Mouse (Mus musculus) neural tube, embryonic 13.5 days (tissue): ENCODE results near the gene Dusp2. TPM values are rescaled to one million over a fixed set of nuclear protein-coding genes. Genes with fewer than 3 reads are reported as not detected.
A peak's percentile ranks its signal among the peaks of the same experiment; 100 is the strongest.

Experiments
- ATAC-seq: fragments of 200-750 bp; cut with Nextera tagmentation; 2 replicates; pipeline ENCODE4 v1.8.0; 2017; ENCODE audit warnings: low read depth, mild to moderate bottlenecking, moderate TSS enrichment, moderate library complexity
- H3K27ac ChIP-seq: fragments of 300-500 bp; sonication (generic); replicated peaks from 2 replicates; pipeline ENCODE4 v1.5.1; 2015; ENCODE audit warnings: moderate library complexity, mild to moderate bottlenecking, inconsistent platforms
- H3K27me3 ChIP-seq: fragments of 300-500 bp; sonication (generic); 2 replicates; pipeline ENCODE4 v1.6.1; 2015; ENCODE audit warnings: mild to moderate bottlenecking, inconsistent platforms
- H3K36me3 ChIP-seq: fragments of 300-500 bp; sonication (generic); 2 replicates; pipeline ENCODE4 v1.6.1; 2015; ENCODE audit warnings: mild to moderate bottlenecking, inconsistent platforms
- H3K4me1 ChIP-seq: fragments of 300-500 bp; sonication (generic); replicated peaks from 2 replicates; pipeline ENCODE4 v1.6.1; 2015; ENCODE audit warnings: inconsistent platforms
- H3K4me2 ChIP-seq: fragments of 300-500 bp; sonication (generic); 2 replicates; pipeline ENCODE4 v1.6.1; 2015; ENCODE audit warnings: inconsistent platforms, mild to moderate bottlenecking, moderate library complexity
- H3K4me3 ChIP-seq: fragments of 300-500 bp; sonication (generic); 2 replicates; pipeline ENCODE4 v1.5.1; 2015; ENCODE audit warnings: mild to moderate bottlenecking, inconsistent platforms
- H3K9ac ChIP-seq: fragments of 300-500 bp; sonication (generic); 2 replicates; pipeline ENCODE4 v1.6.1; 2015; ENCODE audit warnings: moderate library complexity, mild to moderate bottlenecking, inconsistent platforms
- H3K9me3 ChIP-seq: fragments of 300-500 bp; sonication (generic); 2 replicates; pipeline ENCODE4 v1.6.1; 2016; ENCODE audit warnings: inconsistent platforms
- WGBS: fragments of 180-500 bp; shearing (Covaris S2); methylation state at CpG from one replicate; pipeline ENCODE4 v1.1.7; 2015; 5-methylcytosine and 5-hydroxymethylcytosine counted together
- polyA plus RNA-seq: library from polyadenylated mRNA; unstranded; fragments of >200 nt; fragmentation: Nextera tagmentation; extraction: Ambion mirVana; gene quantifications from 2 replicates; pipeline ENCODE4 v1.2.1, GENCODE M21; 2015

Gene Dusp2
- polyA plus RNA-seq, 1 experiment from 2014 or later: 9.1 TPM

DNA sequence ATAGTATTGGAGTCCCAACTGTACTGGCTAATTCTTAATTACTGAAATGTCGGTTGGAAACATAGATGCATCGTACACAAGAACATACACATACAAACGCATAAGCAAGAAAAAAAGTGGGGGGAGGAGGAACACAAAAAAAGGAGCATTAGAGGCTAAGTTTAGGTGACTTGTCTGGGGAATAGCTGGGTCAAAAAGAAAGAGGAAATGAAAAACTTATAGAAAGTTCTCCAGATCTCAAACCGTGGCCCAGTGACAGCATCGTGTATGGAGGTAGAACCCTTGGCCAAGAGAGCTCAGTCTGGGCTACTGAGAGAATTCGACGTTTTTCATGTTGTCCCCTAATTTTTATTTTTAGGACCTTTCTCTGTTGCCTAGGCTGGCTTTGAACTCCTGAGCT is 25.3 kb upstream of the Dusp2 start:
- Histone ChIP-seq H3K9ac (no peak overlapping the region), H3K4me1 (no peaks in the 10 kb centered on the region), H3K4me3 (no peak overlapping the region), H3K9me3 (no peaks in the 10 kb centered on the region), H3K27ac (no peak overlapping the region), H3K4me2 (no peak overlapping the region), H3K27me3 (no peaks in the 10 kb centered on the region), H3K36me3 (no peaks in the 10 kb centered on the region)
- ATAC-seq: no peak
- WGBS: 86% methylated on average over 7 of the region's 7 CpGs

DNA sequence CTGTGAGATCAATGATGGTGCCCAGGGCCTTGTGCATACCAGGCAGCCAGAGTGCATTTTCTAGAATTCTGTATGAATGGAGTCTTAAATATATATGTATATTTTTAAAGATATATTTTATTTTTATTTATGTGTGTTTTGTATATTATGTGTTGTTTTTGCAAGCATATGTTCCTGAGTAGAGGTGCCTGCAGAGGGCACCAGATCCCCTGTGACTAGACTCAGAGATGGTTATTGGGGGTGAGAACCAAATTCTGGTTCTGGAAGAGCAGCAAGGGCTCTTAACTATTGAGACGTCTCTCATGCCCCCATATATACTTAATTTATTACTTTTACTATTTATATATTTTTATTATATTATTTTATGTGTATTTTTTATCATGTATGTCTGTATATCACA is 24.8 kb upstream of the Dusp2 start:
- WGBS: 79% methylated on average over 1 of the region's 1 CpGs
- no peak overlapping the region for H3K4me3 ChIP-seq
- H3K4me2 ChIP-seq: no peak overlapping the region
- ATAC-seq: no peak
- no peaks in the 10 kb centered on the region for H3K36me3 ChIP-seq
- no peaks in the 10 kb centered on the region for H3K4me1 ChIP-seq
- H3K9me3 ChIP-seq: no peaks in the 10 kb centered on the region
- H3K27ac ChIP-seq: no peak overlapping the region
- H3K9ac ChIP-seq: no peak overlapping the region
- H3K27me3 ChIP-seq: no peaks in the 10 kb centered on the region

DNA sequence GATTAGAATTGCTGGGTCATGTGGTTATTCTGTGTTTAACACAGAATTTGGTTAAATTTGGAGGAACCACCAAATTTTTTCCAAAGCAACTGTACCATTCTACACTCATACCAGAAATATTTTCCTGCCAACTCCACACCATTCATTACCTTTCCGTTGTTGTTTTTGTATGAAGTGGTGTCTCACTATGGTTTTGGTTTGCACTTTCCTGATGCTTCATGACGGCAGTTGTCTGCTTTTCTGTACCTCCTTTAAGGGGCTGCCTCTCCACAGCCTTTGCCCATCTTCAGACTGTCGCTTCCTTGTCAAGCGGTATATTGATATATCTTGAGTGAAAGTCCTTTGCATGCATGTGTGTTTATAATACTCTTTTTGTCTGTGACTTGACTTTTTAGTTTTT is 23.2 kb upstream of the Dusp2 start:
- no peak overlapping the region for H3K4me2 ChIP-seq
- H3K9me3 ChIP-seq: no peaks in the 10 kb centered on the region
- no peak for ATAC-seq
- no peaks in the 10 kb centered on the region for H3K4me1 ChIP-seq
- H3K27me3 ChIP-seq: no peaks in the 10 kb centered on the region
- H3K27ac ChIP-seq: no peak overlapping the region
- H3K9ac ChIP-seq: no peak overlapping the region
- no peaks in the 10 kb centered on the region for H3K36me3 ChIP-seq
- WGBS: 94% methylated on average over 4 of the region's 4 CpGs
- no peak overlapping the region for H3K4me3 ChIP-seq

DNA sequence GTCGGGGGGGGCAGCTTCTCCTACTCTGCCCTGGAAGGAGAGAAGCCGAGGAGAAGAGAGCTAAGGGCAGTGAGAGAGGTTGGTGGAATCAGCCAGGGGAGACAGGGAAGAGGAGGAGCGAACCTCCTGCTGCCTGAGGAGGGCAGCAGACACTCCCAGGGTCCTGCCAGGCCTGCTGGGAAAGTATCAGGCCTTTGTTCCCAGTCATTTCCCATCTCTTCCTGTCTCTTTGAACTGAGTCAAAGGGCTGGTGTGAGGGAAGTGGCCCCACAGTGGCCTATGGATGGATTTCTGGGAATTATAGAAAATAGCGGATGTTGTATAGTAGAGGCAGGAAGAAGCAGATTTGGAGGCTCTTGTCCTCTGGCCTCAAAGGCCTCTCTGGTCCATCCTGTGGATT is 22.1 kb upstream of the Dusp2 start:
- ATAC-seq: no peak
- WGBS: 54% methylated on average over 4 of the region's 4 CpGs
- Histone ChIP-seq H3K27me3 (no peaks in the 10 kb centered on the region), H3K4me3 (no peak overlapping the region), H3K9ac (no peak overlapping the region), H3K9me3 (no peaks in the 10 kb centered on the region), H3K4me1 (no peaks in the 10 kb centered on the region), H3K36me3 (no peaks in the 10 kb centered on the region), H3K27ac (0 out of 2 replicates have a peak overlapping the region, but pooled peaks have one; percentile 52), H3K4me2 (no peak overlapping the region)

DNA sequence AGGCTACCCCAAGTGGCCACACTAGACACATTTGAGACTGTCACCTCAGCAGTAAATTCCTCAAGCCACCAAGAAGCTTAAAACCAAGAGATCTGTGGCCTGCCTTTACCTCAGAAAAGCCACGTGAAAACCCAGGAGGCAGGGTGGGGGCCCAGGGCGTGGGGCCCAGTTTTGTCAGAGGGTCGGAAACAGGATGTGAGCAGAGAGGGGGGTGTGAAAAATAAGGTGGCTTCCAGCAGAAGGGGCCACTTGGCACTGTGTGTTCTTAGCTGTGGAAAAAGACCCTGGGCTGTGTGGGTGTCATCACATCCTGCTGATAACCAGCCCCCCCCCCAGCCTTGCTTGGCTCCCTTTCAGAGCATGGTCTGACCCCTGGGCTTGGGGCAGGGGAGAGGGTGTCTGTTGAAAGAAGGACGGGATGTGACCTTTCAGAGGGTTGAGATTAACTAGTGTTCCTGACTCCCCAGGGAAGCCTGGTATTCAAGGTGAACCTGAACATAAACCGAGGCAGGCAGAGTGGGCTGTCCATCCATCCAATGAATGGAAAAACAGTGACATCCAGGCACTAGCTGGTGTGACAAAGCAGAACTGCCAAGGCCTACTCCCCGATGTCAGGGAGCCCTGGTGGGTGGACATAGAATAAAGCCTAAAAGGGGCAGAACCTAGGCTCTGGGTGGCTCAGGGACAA is 21.3 kb upstream of the Dusp2 start:
- H3K4me2 ChIP-seq: no peak overlapping the region
- H3K9me3 ChIP-seq: no peaks in the 10 kb centered on the region
- H3K4me1 ChIP-seq: no peaks in the 10 kb centered on the region
- no peak for ATAC-seq
- H3K36me3 ChIP-seq: no peaks in the 10 kb centered on the region
- no peak overlapping the region for H3K9ac ChIP-seq
- no peak overlapping the region for H3K4me3 ChIP-seq
- WGBS: 80% methylated on average over 6 of the region's 6 CpGs
- H3K27ac ChIP-seq: peak overlapping the region; percentile 52; the same call in 1 of the 2 replicates
- H3K27me3 ChIP-seq: no peaks in the 10 kb centered on the region

DNA sequence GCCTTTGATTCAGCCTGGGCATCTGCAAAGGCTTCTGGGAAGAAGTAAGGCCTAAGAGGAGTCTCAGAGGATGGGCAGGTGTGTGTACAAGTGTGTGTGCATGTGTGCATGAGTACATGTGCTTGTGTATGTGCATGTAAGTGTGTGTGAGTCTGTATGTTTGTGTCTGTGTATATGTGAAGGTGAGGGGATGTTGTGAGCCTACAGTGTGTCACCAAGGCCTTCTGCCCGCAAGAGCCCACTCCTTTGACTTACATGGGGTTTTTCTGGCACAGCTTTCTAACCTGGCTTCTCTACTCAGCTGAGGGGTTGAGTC is 20.8 kb upstream of the Dusp2 start:
- no peaks in the 10 kb centered on the region for H3K4me1 ChIP-seq
- H3K27me3 ChIP-seq: no peaks in the 10 kb centered on the region
- no peak overlapping the region for H3K27ac ChIP-seq
- no peak overlapping the region for H3K4me2 ChIP-seq
- H3K9ac ChIP-seq: no peak overlapping the region
- no peak overlapping the region for H3K4me3 ChIP-seq
- ATAC-seq: no peak
- H3K36me3 ChIP-seq: no peaks in the 10 kb centered on the region
- H3K9me3 ChIP-seq: no peaks in the 10 kb centered on the region
- 100% methylated on average over 1 of the region's 1 CpGs for WGBS

DNA sequence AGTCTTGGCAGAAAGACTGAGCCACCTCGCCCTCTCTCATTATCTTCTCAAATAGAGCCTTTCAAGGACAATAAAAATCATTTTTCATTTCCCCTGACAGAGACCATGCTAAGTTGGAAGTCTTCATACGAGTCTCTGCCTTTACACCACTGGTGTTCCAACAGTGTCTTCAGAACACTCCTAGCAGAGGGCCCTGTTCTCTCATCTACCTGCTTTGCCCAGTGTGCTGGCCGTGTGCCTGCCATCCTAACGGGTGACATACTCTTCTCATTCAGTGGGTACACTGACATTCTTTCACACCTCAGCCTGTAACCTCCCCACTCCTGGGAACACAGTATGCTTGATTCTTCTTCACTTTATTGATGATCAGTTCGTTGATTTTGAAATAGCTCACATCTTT is 19.5 kb upstream of the Dusp2 start:
- H3K4me2 ChIP-seq: no peak overlapping the region
- no peak overlapping the region for H3K9ac ChIP-seq
- no peak overlapping the region for H3K27ac ChIP-seq
- no peak overlapping the region for H3K4me3 ChIP-seq
- no peaks in the 10 kb centered on the region for H3K27me3 ChIP-seq
- no peaks in the 10 kb centered on the region for H3K9me3 ChIP-seq
- H3K4me1 ChIP-seq: no peaks in the 10 kb centered on the region
- ATAC-seq: no peak
- 74% methylated on average over 5 of the region's 5 CpGs for WGBS
- H3K36me3 ChIP-seq: no peaks in the 10 kb centered on the region

DNA sequence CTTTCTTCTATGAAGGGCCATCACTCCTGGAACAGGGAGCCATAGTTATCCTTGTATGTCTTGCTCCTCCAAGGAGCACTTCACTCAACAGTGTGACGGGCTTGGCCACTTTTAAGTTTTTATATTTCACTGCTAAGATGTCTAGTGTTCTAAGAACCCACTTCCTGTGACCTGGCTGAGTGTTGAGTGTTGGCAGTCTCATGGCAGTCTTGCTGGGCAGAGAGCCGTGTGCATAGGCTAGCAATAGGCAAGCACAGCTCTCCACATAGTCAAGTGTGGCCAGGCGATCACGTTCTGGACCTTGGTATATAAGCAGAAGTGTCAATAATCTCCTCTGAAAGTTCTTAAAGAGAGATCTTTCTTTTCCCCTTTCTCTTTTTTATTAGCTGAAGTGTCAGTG is 17.8 kb upstream of the Dusp2 start:
- no peak overlapping the region for H3K9ac ChIP-seq
- 90% methylated on average over 4 of the region's 4 CpGs for WGBS

DNA sequence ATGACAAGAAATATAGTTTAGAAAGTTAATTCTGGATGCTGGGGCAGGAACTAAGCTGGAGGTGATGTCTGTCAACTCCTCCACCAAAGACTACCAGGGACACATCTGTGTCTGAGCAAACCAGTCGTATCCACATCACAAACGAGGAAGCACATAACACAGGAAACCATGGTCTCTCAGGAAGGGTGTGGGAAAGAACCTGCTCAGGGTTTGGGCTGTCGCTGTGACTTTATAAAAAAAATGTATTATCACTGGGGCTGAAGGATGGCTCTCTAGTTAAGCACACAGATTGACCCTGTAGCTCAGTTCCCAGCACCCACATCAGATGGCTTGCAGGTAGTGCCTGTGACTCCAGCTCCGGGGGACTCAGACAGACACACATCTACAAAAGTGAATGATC is 16.9 kb upstream of the Dusp2 start:
- ATAC-seq: no peak
- H3K27ac ChIP-seq: no peak overlapping the region
- no peaks in the 10 kb centered on the region for H3K36me3 ChIP-seq
- H3K9ac ChIP-seq: no peak overlapping the region
- no peak overlapping the region for H3K4me2 ChIP-seq
- no peaks in the 10 kb centered on the region for H3K9me3 ChIP-seq
- 81% methylated on average over 4 of the region's 4 CpGs for WGBS
- no peaks in the 10 kb centered on the region for H3K4me1 ChIP-seq
- no peak overlapping the region for H3K4me3 ChIP-seq
- H3K27me3 ChIP-seq: no peaks in the 10 kb centered on the region

More for the DNA sequence above, 17.8 kb upstream of the Dusp2 start:
- H3K27me3 ChIP-seq: no peaks in the 10 kb centered on the region
- no peaks in the 10 kb centered on the region for H3K36me3 ChIP-seq
- H3K27ac ChIP-seq: no peak overlapping the region
- no peak for ATAC-seq
- no peaks in the 10 kb centered on the region for H3K4me1 ChIP-seq
- H3K9me3 ChIP-seq: no peaks in the 10 kb centered on the region
- no peak overlapping the region for H3K4me2 ChIP-seq
- no peak overlapping the region for H3K4me3 ChIP-seq

DNA sequence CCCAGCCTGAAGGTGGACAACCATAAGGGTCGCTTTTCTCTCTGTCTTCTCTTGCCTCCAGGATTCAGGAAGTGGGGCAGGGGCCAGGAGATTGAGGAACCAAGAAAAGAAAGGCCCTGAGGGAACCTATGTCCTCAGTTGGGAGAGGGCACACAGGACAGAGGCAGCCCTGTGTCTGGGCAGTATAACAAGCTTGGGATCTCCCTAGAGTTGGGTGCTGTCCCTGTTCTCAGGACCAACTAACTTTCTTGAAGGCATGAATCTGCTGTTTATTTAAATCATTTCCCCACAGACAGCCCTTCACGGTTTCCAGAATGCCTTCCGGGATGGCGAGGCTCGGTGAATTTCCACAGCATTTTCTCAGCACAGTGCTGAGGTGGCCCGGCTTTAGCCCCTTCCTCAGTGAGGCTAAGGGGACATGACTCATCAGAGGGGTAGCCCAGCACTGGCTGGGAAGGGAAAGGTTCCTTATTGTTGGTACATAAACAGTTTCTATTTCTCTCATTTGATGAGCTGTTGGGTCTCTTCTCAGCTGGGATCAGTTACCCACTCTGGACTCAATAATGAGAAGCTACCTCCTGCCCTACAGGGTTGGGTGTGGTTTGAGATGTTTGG is 13.2 kb upstream of the Dusp2 start:
- Histone ChIP-seq H3K9ac (no peak overlapping the region), H3K9me3 (no peaks in the 10 kb centered on the region), H3K36me3 (no peaks in the 10 kb centered on the region), H3K4me1 (no peaks in the 10 kb centered on the region), H3K4me3 (no peak overlapping the region), H3K27ac (no peak overlapping the region), H3K4me2 (no peak overlapping the region), H3K27me3 (no peaks in the 10 kb centered on the region)
- no peak for ATAC-seq
- WGBS: 82% methylated on average over 6 of the region's 6 CpGs

DNA sequence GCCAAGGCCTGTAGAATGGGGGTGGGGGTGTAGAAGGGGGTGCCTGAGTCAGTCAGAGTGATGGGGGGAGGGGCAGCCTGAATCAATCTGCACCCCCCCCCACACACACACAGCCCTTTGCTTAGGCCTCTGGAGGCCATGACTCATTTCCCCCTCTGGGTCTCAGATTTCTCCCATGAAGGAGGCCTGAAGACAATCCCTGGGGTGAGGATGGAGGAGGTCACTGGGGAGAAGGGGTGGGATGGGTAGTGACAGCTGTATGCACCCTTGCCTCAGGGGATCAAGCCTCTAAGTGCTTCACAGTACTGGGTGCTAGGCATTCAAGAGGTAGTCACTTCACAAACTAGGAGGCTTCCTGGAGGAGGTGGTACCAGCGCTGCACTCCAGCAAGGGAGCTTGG is 12.3 kb upstream of the Dusp2 start:
- H3K4me2 ChIP-seq: no peak overlapping the region
- H3K4me3 ChIP-seq: no peak overlapping the region
- no peaks in the 10 kb centered on the region for H3K36me3 ChIP-seq
- no peaks in the 10 kb centered on the region for H3K4me1 ChIP-seq
- WGBS: 91% methylated on average over 1 of the region's 1 CpGs
- H3K27ac ChIP-seq: no peak overlapping the region
- no peak for ATAC-seq
- no peaks in the 10 kb centered on the region for H3K9me3 ChIP-seq
- H3K27me3 ChIP-seq: no peaks in the 10 kb centered on the region
- no peak overlapping the region for H3K9ac ChIP-seq

DNA sequence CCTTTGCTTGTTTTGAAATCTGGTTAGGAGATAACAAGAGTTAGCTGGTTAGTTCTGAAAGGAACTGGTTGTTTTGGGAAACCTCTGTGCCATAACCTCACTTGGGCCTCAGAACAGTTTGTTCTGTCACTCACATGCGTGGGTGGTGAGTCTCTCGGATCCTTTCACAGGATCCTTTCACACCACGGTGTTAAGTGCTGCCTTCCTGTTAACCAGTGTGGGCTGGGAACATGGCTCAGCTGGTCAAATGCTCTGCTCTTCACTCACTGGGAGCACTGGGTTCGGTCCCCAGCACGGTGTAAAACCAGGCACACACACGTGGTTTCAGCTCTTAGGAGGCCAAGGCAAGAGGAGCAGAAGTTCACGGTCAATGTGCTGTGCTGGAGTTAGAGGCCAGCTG is 11.5 kb upstream of the Dusp2 start:
- Histone ChIP-seq H3K27me3 (no peaks in the 10 kb centered on the region), H3K9me3 (no peaks in the 10 kb centered on the region), H3K9ac (no peak overlapping the region), H3K4me3 (no peak overlapping the region), H3K4me1 (no peaks in the 10 kb centered on the region), H3K4me2 (no peak overlapping the region), H3K36me3 (no peaks in the 10 kb centered on the region), H3K27ac (no peak overlapping the region)
- no peak for ATAC-seq
- WGBS: 71% methylated on average over 7 of the region's 7 CpGs
